Mouse (Mus musculus) lung, embryonic 16.5 days (tissue): ENCODE measurements at regions not wholly inside any gene's neighbourhood (a gene's known extent, or its start where the extent isn't known, plus 50 kb on each side); places are given as distances from the start of the nearest gene placed in this dataset.

Experiments
- ATAC-seq: fragments of 200-750 bp; cut with Nextera tagmentation; 2 replicates; pipeline ENCODE4 v1.8.0; 2017; ENCODE audit warnings: low read depth, mild to moderate bottlenecking, moderate library complexity
- H3K27ac ChIP-seq: fragments of 300-500 bp; sonication (generic); 2 replicates; pipeline ENCODE4 v1.5.1; 2014; ENCODE audit warnings: mild to moderate bottlenecking, control low read depth, low read length
- H3K27me3 ChIP-seq: fragments of 300-500 bp; sonication (generic); 2 replicates; pipeline ENCODE4 v1.6.1; 2014; ENCODE audit warnings: low read depth, low read length, mixed read lengths; ENCODE audit not compliant: control insufficient read depth, insufficient read depth
- H3K36me3 ChIP-seq: fragments of 300-500 bp; sonication (generic); 2 replicates; pipeline ENCODE4 v1.6.1; 2014; ENCODE audit warnings: low read length; ENCODE audit not compliant: control insufficient read depth, insufficient read depth
- H3K4me1 ChIP-seq: fragments of 300-500 bp; sonication (generic); replicated peaks from 2 replicates; pipeline ENCODE4 v1.6.1; 2014; ENCODE audit warnings: low read length, mixed read lengths; ENCODE audit not compliant: control insufficient read depth, insufficient read depth
- H3K4me2 ChIP-seq: fragments of 300-500 bp; sonication (generic); 2 replicates; pipeline ENCODE4 v1.6.1; 2014; ENCODE audit warnings: low read depth, low read length, control low read depth
- H3K4me3 ChIP-seq: fragments of 300-500 bp; sonication (generic); 2 replicates; pipeline ENCODE4 v1.5.1; 2014; ENCODE audit warnings: mild to moderate bottlenecking, low read length, control low read depth
- H3K9ac ChIP-seq: fragments of 300-500 bp; sonication (generic); 2 replicates; pipeline ENCODE4 v1.6.1; 2014; ENCODE audit warnings: low read length, control low read depth
- H3K9me3 ChIP-seq: fragments of 300-500 bp; sonication (generic); 2 replicates; pipeline ENCODE4 v1.6.1; 2016; ENCODE audit warnings: low read length; ENCODE audit not compliant: control insufficient read depth
- WGBS: fragments of 180-500 bp; shearing (Covaris S2); extraction: QIAGEN DNeasy Blood & Tissue Kit; methylation state at CpG from one replicate; pipeline ENCODE4 v1.1.7; 2014; 5-methylcytosine and 5-hydroxymethylcytosine counted together

DNA sequence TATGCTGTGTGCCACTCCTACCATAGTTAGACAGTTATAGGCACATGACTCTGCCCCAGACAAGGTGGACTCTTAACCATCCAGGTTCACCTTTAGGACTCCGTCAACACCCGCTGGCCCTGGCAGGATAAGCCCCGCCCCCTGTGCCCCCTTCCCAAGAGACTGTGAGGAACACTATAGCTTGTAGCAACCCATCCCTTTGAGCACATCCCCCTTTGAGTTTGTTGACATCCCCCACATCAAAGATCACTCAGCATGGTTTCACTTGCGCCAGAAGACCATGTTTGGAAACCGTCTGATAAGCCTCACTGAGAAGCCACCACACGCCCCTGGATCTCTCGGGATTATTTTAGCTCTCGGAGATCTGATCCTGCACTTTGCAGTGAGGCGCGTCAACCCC is 216.5 kb upstream of the Runx1 start:
- peaks cover 12% of the 10 kb centered on the region for H3K4me1 ChIP-seq
- H3K27ac ChIP-seq, result no peak overlapping the region
- 22% methylated on average over 10 of the region's 10 CpGs for WGBS
- no peak overlapping the region for H3K9ac ChIP-seq
- no peak overlapping the region for H3K4me3 ChIP-seq
- peak; percentile 48; the same call in 1 of the 2 replicates for ATAC-seq
- H3K4me2 ChIP-seq, result peak overlapping the region; percentile 3
- H3K27me3 ChIP-seq, result no peaks in the 10 kb centered on the region
- no peaks in the 10 kb centered on the region for H3K9me3 ChIP-seq
- no peaks in the 10 kb centered on the region for H3K36me3 ChIP-seq

- 74% methylated on average over 3 of the region's 3 CpGs for WGBS
- Histone ChIP-seq H3K27ac (no peak overlapping the region), H3K9me3 (no peaks in the 10 kb centered on the region), H3K4me3 (no peak overlapping the region), H3K4me1 (peaks cover 12% of the 10 kb centered on the region), H3K4me2 (no peak overlapping the region), H3K9ac (no peak overlapping the region), H3K27me3 (no peaks in the 10 kb centered on the region), H3K36me3 (no peaks in the 10 kb centered on the region)
- ATAC-seq, result no peak
Measured at GRCm38 (mm10) chr16:93041887-93042286, 215.9 kb upstream of the Runx1 start.

GRCm38 (mm10) chr16:93041399-93041798 is 215.4 kb upstream of the Runx1 start:
- H3K4me2 ChIP-seq, result no peak overlapping the region
- H3K4me1 ChIP-seq, result peaks cover 12% of the 10 kb centered on the region
- no peak overlapping the region for H3K9ac ChIP-seq
- no peak overlapping the region for H3K4me3 ChIP-seq
- ATAC-seq, result no peak
- no peaks in the 10 kb centered on the region for H3K27me3 ChIP-seq
- no peak overlapping the region for H3K27ac ChIP-seq
- no peaks in the 10 kb centered on the region for H3K9me3 ChIP-seq
- no peaks in the 10 kb centered on the region for H3K36me3 ChIP-seq

DNA sequence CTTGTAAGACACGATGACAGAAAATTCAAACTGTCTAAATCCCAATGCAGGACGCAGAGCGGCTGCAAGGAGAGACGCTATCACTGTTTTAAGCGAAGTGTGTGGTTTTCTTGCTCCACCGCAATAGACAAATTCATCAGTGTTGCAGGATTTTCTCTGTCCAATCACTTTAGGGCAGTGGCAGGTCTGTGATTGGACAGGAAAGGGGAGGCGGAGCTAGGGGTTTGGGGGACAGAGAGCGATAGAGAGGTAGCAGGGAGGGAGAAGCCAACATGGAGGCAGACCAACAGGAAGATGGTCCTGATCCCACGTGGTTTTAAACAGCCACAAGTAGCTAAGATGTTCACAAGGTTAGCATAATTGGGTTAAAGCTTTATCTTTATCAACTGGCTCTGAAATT is 209.7 kb upstream of the Runx1 start:
- Histone ChIP-seq H3K36me3 (no peaks in the 10 kb centered on the region), H3K27ac (no peak overlapping the region), H3K4me3 (no peak overlapping the region), H3K4me2 (no peak overlapping the region), H3K9ac (no peak overlapping the region), H3K4me1 (no peaks in the 10 kb centered on the region), H3K9me3 (peaks cover 5% of the 10 kb centered on the region; the same call in 1 of the 2 replicates), H3K27me3 (no peaks in the 10 kb centered on the region)
- WGBS, result 86% methylated on average over 9 of the region's 9 CpGs
- no peak for ATAC-seq

- Histone ChIP-seq H3K4me2 (no peak overlapping the region), H3K27me3 (no peaks in the 10 kb centered on the region), H3K9ac (no peak overlapping the region), H3K4me1 (no peaks in the 10 kb centered on the region), H3K36me3 (no peaks in the 10 kb centered on the region), H3K9me3 (peaks cover 5% of the 10 kb centered on the region; the same call in 1 of the 2 replicates), H3K4me3 (no peak overlapping the region), H3K27ac (peak overlapping the region; percentile 32)
- WGBS, result 58% methylated on average over 3 of the region's 3 CpGs
- ATAC-seq, result peak; percentile 80
Measured at GRCm38 (mm10) chr16:93033943-93034342, 208.0 kb upstream of the Runx1 start.

GRCm38 (mm10) chr16:93031624-93032023 is 205.7 kb upstream of the Runx1 start:
- no peak overlapping the region for H3K27ac ChIP-seq
- ATAC-seq, result no peak
- 82% methylated on average over 5 of the region's 5 CpGs for whole genome bisulfite sequencing
- H3K4me1 ChIP-seq, result no peaks in the 10 kb centered on the region
- H3K4me2 ChIP-seq, result no peak overlapping the region
- peaks cover 5% of the 10 kb centered on the region; the same call in 1 of the 2 replicates for H3K9me3 ChIP-seq
- H3K36me3 ChIP-seq, result no peaks in the 10 kb centered on the region
- H3K9ac ChIP-seq, result no peak overlapping the region
- no peaks in the 10 kb centered on the region for H3K27me3 ChIP-seq
- no peak overlapping the region for H3K4me3 ChIP-seq

GRCm38 (mm10) chr16:93028640-93029039 is 202.7 kb upstream of the Runx1 start:
- H3K4me3 ChIP-seq, result no peak overlapping the region
- H3K27me3 ChIP-seq, result no peaks in the 10 kb centered on the region
- WGBS, result 71% methylated on average over 7 of the region's 7 CpGs
- no peaks in the 10 kb centered on the region for H3K36me3 ChIP-seq
- no peak overlapping the region for H3K27ac ChIP-seq
- no peak overlapping the region for H3K9ac ChIP-seq
- ATAC-seq, result no peak
- H3K4me2 ChIP-seq, result no peak overlapping the region
- H3K9me3 ChIP-seq, result peaks cover 5% of the 10 kb centered on the region; the same call in 1 of the 2 replicates
- peaks cover 6% of the 10 kb centered on the region; the same call in 1 of the 2 replicates for H3K4me1 ChIP-seq

DNA sequence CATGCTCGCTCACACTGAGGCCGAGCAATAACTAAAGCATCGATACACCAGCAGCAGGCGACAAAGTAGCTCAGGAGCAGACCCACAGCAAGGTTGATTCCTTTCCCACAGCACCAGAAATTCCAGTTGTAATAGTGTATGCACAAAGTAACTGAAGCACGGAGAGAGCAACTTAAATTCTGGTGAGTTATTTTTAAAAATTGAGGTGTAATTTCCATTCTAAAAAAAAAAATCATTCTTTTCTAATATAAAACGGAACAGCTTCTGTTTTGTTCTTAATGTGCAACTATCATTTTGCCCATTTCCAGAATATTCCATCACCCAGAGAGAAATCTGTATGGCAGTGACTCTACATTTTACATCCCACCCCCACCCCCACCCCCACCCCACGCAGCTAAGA is 202.1 kb upstream of the Runx1 start:
- Histone ChIP-seq H3K27ac (no peak overlapping the region), H3K36me3 (no peaks in the 10 kb centered on the region), H3K4me3 (no peak overlapping the region), H3K4me2 (no peak overlapping the region), H3K9me3 (peaks cover 1% of the 10 kb centered on the region; the same call in 1 of the 2 replicates), H3K9ac (no peak overlapping the region), H3K4me1 (peaks cover 7% of the 10 kb centered on the region; the same call in 1 of the 2 replicates), H3K27me3 (no peaks in the 10 kb centered on the region)
- no peak for ATAC-seq
- WGBS, result 78% methylated on average over 7 of the region's 7 CpGs

DNA sequence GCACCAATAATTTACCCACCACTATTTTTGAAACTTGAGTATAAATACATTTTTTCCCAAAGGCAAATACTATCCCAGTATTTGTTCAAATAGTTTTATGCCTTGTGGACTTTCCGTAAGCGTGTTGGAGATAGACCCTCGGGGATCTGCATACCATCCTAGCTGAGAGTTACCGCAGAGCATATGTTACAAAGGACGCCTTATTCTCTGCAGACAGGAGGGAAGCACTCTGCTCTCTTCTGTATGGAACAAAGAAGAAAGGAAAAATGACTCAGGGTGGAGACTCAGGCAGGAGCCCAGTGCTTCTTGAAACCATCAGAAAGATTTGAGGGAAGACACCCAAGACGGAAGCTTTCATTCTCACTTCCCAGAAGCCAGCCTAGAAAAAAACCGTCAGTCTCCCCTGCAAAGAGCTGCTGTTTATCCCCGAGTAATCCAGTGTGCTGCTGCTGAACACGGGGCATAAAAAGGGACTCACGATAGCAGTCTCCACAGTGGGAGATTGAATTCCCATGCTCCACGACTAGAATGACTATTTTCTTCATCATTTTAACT is 200.2 kb upstream of the Runx1 start:
- no peak overlapping the region for H3K4me3 ChIP-seq

More for the DNA sequence above, 200.2 kb upstream of the Runx1 start:
- Histone ChIP-seq H3K9me3 (no peaks in the 10 kb centered on the region), H3K27ac (peak overlapping the region; percentile 27; the same call in 1 of the 2 replicates), H3K36me3 (no peaks in the 10 kb centered on the region), H3K9ac (no peak overlapping the region), H3K4me2 (no peak overlapping the region), H3K27me3 (no peaks in the 10 kb centered on the region), H3K4me1 (peaks cover 10% of the 10 kb centered on the region; the same call in 1 of the 2 replicates)
- peak; percentile 57; the same call in 1 of the 2 replicates for ATAC-seq
- 21% methylated on average over 11 of the region's 11 CpGs for WGBS
